Mouse (Mus musculus): ENCODE results near the gene Hoxa4.

DNA sequence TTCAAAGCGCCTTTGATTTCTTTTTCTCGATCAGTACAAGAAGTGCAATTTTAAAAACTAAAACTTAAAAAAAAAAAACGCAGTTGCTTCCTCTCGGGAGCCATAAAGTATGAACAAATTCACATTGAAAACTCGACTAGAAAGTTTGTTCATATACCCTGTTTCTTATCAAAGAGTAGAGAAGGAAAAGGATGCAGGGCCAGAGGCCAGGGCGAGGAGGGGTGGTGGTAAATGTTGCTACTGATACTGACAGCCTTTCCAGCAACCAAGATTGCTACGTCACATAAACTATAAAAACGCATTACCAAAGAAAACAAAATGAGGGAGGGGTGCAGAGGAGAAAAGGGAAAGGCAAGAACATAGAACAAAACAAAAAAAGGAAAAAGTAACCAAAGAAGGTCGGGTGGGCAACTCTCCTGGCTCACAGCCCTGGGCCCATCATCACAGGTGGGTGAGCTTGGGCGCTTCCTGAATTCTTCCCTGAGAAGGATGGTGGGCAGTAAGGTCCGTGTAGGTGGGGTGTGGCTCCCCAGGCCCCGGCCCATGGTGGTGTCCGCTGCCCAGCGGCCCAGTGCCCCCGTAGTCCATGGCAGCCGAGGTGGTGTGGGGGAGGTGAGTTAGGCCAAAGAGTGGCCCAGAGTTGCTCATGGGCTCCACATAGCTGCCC lies 21.9 kb downstream of the Hoxa4 start:
- no peak for TF ChIP-seq POLR2A (IDR thresholded peaks at IDR 0.05; ENCODE audit: low read depth, low read length)
- no peak for TF ChIP-seq CTCF (IDR thresholded peaks at IDR 0.05; ENCODE audit: extremely low read depth, insufficient read length, insufficient replicate concordance, low read depth, low read length)

Measured in small intestine, adult 2 months (tissue).